Mouse (Mus musculus) layer of hippocampus, postnatal 25 days (tissue): ENCODE measurements around the gene Gas6. TPM values are rescaled to one million over a fixed set of nuclear protein-coding genes. Genes with fewer than 3 reads are reported as not detected.

ENCODE experiments used
- DNase-seq, 2 experiments: peaks; one replicate each; pipeline ENCODE4 v3.0.0; 2022; ENCODE audit warnings: mixed read lengths in 2 of 2, low spot score in 1 of 2; ENCODE audit errors: extremely low spot score in 1 of 2
- total RNA-seq, 2 experiments: library from RNA; stranded (reverse); gene quantifications; 2 replicates each; pipeline ENCODE4 v1.2.3; 2021

Gas6 gene
- total RNA-seq, 2 experiments from 2014 or later: 89.4 to 94.4 TPM

DNA sequence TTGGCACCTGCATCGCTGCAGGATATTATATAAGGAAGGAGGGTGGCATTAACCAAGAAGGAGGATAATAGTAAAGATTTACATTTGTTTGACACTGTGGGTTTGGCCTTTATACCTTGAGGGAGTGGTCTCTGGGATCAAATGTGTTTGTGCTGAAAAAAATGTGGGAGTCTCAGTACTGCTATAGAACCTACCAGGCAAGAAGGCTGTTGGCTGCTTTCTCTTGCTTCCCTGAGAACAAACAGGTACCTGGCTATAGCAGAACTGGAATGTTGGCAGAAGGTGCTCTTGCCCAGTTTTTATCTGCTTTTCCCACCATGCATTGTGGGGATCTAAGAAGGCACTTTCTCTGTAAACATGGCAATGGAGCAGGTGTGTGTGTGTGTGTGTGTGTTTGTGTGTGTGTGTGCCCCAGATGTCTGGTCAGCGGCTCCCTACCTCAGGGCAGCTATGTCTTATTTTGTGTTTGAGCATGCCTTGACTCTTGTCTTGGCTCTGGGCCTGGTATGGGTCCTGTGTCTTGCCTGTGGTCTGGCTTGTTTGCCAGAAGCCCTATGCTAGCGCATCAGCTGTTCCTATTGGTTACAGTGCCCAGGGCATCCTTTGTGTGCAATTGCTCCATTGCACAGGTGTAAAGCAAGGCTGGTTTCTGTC, 13.1 kb upstream of the Gas6 start:
- no peak for DNase-seq

DNA sequence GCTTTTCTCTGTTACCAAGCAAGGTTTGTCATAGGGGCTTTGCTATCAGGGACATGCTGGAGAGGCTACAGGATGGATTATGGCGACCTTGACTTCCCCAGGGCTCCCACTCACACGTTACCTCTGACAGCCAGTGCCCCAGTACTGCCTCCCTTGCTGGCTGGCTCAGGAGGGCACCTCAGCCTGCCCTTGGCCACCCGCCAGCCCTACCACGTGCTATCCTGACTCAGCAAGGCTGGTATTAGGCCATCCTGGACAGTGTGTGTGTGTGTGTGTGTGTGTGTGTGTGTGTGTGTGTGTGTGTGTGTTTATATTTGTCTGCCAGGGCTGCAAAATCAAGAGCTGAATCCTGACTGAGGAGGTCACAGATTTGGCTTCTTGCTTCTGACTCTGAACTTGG, 12.6 kb upstream of the Gas6 start:
- peak in 1 of 2 experiments; percentile 21 for DNase-seq

DNA sequence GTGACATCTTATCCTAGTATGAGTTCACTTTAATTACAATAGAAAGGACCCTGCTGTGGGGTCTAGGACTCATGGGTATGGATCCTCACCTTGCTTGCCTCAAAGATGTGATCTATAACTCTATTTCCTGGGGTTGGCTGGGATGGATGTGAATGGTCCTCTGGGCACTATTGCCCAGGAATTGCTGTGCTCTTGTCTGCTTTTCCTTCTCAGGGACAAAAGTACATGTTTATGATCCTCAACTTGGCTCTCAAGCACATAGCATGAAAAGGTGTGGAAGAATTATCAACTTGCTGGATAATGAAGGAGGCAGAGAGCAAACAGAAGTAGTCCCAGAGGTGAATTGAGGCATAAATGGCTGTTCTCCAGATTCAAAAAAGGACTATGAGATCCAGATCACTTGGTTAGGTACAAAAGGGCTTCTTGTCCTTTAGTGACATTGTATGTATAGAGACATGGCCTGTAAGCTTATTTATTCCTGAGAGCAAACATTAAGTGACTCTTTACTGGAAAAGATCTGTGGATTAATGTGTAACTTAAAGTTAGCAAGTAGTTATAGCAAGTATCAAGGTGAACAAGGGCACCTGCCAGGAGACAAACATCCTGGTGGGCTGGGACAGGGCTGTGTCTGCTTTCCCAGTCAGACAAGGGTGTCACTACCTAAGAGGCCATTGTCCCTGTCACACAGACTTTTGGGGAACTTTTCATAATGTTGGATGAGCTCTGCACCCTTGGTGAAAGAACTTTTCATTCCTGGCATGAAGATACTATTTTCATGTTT, 10.8 kb upstream of the Gas6 start:
- DNase-seq: no peak

DNA sequence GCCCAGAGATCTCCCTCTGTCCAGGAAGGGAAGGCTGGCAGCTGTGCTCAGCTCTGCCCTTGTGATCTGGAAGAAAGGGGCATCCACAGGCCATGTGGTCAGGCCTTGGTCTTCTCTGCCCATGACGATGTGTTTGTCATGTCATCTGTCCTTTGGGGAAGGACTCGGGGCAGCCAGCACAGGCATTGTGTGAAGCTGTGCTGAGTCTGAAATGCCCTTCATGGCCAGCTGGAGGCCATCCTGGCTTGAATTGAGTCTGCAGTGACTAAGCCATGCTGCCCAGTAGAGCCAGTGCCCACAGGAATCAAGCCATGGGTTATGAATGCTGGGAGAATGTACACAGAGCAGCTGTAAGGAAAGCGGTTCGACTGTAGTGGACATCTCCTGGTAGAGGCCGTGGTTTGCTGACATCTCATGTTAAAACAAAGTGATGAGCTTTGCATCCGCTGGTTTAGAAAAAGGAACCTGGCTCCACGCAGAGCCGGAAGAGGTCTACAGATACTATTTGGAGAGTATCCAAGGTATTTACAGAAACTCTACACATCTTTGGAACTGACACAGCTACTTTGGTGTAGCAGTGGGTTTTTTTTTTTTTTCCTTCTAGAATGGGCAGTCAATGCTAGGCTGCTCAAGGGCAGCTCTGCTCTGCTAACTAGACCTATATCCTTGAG, 9.8 kb upstream of the Gas6 start:
- no peak for DNase-seq

DNA sequence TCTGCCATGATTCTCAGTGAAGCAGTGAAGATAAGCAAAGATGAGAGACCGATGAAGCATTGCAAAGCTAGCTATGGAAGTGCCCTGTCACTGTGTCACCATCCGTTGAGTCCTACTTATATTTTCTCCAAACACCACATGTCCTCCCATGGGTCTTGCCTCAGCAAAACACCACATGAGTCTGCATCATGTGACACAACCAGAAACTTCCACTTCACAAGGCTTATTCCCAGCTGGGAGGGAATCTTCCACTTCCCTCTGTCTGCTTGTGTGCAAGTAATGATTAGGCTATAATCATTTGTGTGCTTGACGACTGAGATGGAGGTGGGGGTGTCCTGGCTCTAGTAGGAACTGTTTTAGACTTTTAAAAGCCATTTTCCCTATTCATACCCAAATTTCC, 6.9 kb upstream of the Gas6 start:
- DNase-seq: no peak

DNA sequence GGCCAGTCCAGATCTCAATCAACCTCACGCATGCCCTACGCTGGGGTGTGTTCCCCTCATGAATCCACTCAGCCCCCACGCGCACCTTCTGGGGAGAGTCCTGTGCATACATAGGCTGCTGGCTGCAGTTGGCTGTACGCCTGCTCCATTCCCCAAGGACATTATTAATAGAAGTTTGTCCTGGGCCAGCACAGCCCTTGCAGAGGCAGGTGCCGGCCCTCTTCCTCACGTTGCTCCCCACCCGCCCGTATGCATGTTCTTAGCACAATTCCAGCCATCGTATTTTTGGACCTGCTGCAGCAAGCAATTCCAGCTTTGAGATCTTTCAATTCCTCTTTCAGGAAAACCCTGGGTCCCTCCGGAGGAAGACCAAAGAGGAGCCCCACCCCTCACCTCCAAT, 1.3 kb downstream of the Gas6 start:
- DNase-seq: no peak

DNA sequence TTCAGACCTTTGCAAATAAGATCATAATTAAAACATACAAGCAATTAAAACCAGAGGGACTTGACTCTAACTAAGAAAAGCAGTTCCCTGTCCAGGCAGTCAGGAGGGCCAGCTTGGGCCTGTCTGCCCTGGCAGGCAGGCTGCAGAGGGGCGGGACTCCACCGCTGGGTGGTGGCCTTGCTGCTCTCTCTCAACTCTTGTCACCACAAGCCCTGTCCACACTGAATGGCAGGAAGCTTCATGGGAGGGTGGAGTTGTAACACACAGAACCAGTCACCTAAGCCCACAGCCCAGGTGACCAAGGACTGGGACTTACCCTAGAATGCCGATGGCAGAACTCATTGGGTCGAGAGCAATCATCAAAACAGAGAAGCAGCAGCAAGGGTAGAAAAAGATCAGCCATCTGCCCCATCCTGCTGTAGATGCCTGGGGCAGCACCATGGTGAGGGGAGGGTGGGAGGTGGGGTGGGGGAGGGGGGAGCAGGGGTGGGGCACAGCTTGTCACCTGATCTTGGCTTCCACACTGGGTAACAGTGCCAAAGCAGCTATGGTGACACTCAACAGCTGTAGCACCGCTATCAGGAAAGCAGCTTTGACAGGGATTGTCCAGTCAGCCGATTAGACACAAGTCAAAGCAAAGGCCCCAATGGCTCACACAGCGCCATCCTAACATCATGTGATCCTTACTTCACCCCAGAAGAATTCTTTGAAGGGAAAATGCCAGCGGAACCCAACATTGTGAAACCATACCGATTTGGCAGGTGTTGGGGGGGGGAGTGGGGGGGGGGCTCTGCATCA, 1.9 kb downstream of the Gas6 start:
- DNase-seq: no peak

DNA sequence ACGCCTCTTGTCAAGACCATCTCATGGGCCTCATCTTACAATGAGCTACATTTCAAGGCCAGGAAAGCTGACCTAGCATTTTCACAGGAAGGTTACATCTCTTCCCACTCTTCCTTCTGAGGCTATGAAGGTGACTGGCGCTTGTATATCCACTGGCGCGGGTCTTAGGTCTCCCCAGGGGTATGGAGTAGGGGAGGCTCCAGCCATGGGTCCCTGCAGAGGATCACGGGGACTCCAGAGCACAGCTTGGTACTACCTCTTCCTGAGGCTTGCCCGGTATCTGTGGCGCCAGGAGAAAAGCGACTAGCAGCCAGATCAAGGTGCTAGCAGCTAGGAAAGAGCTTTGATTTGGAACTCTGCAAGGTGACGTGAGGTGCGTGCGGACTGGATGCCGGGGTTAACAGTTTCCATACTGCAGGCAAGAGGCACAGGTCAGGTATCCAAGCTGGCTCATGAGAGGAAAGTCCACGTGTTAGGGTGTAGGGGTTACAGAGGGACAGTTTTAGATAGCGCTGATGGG, 2.7 kb downstream of the Gas6 start:
- DNase-seq: no peak

DNA sequence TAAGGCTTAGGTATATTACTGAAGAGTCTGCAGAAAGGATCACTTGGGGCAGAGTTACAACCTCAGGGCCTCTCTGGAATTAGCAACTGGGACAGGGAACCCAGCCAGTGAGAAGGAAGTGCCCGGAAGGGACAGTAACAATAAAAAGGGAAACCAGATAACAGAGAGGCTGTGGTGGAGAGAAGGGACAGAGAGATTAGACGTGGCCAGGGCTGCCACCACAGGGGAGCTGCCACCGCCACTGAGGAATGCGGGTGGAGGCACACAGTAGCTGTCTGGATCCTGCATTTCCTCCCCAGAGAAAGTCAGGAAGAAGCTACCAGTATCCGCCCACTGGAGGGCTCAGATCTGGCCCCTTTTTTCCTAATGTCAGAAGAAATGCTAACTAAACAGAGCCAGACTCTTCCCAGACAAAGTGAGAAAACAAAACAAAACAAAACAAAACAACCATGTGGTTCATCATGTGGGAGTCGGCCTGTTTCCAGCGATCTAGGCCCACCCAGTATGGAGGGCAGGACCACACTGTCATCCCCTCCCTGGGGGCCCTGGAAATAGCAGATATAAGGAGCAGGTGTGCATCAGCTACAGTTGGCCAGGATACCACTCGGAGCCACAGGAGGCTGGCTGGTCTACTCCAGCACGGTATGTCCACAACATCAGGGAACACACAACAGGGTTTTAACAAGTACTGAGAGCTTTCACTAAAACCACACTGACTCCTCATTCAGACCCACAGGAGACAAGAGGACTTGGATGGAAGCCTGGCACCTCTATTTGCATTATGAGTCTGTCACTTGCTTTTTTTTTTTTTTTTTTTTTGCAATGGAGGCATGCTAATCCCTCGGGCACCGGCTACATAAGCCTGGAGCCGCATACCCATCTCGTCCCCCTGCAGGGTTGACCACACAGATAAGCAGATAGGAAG, 4.0 kb downstream of the Gas6 start:
- DNase-seq: no peak

DNA sequence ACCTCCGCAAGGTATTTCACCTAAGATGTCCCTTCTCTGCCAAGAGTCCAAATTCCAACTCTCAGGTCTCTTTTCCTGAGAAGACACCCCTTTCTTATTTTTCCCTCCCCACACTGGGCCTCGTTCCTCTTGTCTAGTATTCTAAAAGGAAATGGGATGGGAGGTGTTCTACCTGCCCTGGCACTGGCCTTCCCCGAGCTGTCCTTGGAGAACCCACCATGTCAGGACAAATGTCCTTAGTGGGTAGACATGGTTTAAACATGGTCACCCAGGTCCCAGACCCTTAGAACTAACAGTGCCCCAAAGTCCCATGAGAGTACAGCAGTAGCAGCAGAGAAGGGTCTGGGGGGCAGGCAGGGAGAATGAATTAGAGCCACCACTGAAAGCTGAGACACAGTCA, 4.9 kb downstream of the Gas6 start:
- no peak for DNase-seq

DNA sequence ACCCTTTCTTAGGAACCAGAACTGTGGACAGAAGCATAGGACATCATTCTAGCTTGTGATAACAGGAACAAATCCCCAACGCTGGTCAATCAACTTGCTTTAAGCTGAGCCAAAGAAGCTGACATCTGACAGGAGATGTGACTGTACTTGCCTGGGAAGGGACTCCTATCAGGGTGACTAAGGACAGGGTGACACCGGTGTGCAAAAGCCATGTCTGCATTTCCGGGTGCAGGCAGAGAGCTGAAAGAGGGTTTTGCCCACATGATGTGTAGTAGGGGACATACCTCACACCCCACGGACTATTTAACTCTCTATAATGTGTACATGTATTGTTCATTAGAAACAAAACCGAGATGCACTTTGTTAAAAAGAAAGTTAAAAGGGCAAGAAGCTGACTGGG, 11.1 kb downstream of the Gas6 start:
- DNase-seq: no peak

DNA sequence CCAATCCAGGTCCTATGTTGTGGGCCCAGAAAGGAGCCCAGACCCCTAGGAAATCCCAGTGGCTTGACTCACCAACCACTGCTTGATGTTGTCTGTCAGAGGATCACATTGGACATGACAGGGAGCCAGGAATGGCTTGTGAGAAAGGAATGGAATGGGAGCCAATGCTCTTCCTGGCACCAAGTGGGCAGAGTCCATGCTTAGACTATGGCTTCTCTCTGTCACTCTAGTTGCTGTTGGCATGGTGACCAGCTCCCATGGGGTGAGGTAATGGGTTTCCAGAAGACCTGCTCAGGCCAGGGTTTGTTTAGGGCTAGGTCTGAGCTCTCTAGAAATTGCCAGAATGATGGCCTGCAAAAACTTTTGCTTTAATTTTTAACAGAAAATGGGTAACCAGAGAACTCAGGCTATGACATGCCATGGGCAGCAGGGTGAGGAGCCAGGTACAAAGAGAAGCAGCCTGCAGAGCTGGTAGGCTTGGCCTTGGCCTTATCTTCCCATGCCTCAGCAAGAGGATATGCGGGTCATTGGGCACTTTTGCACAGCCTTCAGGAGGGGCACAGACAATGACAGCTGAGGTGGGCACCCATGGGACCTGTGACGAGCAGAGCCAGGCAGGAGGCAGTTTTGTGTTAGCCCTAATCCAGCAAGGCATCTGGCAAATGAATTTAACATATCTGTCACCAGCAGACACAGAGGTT, 12.0 kb downstream of the Gas6 start:
- no peak for DNase-seq

DNA sequence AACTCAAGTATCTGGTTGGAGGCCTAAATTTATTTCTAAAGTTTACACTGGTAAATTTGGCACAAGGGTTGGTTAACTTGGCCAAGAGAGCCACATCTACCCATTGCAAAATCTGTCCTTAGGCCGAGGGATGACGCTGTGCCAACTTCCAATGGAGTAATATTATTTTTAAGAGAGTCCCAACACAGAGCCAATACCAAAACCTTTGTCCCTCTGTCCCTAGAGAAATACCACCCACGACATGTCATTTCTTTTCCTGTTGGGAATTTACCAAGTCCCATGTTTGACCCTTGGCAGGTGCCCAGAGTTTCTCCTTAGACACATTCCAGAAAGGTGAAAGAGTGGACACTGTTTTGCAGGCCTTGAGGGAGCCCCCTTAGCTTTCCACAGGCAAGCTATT, 12.7 kb downstream of the Gas6 start:
- DNase-seq: no peak

DNA sequence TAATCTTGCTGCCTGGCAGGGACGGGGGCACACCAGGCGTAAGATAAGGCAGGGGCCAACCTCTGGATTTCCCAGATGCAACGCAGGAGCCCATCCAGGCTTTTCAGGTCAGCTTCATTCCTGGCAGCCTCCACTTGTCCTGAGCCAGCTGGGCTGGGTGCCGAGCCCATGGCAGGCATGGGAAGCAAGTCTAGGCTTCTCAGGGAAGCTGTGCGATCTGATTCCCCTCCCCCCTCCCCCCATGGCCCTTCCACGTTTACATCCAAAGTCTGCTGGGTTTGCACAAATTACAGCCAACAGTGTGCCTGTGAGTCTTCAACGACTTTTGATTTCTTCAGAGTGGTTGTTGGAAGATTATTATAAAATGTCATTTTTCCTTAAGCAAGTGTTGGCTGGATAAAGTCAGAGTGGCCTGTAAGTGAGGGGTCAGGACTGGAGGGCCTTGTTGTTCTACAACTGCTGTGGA, 13.2 kb downstream of the Gas6 start:
- no peak for DNase-seq

DNA sequence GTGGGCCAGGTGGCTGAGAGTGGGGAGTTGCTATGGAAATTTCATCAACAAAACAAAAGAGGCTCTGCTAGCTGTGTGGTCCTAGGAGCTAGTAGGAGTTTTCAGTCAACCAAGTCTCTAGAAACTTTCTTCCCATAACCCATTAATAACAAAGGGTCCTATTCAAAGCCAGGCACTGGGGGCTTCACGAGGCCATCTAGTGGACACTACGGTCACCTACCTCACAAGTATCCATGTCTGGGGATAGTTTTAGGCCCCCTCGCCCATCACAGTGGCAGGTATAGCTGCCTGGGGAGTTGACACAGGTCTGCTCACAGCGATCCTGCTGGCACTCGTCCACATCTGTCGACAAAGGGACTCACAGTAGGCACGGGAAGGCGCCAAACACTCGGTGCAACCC, 18.4 kb downstream of the Gas6 start:
- DNase-seq: no peak

DNA sequence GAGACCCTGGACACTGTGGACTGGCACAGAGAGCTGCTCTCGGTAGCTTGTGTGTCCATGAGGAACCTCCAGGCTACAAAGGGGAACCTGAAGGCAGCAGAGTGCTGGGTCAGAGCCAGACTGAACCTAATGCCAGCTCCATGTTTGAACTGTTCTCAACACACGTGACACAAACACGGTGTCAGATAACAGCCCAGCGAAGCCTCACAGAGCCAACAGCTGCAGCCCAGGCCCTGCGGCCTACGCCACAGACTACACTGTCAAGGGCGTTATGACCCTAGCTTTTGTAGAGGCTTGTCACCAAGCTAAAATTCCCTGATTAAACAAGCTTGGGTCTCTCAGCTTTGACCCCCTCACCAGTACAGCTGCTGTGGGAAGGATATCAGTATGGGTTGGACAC, 22.0 kb downstream of the Gas6 start:
- no peak for DNase-seq

DNA sequence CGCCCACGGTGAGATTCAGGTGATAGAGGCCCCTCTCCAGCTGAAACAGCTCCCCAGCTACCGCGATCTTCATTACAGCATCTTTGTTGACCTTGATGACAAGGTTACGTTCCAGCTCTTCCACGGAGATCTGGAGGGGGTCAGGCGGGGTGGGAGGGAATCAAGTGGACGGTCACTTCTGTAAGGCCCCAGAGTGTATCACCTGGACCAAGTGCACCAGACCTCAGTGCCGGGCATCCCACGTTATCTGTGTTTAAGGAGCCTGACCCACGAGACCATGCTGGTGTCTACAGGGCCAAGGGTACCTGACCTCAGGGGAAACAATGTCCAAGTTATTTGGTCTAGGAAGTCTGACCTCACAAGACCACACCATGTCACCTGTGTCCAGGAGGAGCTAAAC, 22.8 kb downstream of the Gas6 start:
- no peak for DNase-seq

DNA sequence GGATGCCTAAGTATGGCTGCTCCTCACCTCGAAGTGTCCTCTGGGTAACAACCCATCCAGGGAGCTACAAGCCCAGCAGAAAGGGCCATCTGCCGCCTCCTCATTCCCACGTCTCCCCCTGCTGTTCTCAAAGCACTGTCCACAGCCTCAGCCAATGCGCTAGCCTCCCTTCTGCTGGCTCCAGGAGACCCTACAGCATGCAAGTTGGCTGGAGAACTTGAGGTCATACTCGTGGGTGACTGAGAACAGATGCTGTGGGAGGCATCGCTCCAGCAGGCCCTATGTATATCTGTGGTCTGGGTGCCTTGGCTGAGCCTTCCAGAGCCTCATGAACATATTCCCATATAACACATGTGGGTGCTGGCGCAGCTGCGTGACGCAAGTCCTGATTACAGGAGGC, 25.6 kb downstream of the Gas6 start:
- DNase-seq: no peak

DNA sequence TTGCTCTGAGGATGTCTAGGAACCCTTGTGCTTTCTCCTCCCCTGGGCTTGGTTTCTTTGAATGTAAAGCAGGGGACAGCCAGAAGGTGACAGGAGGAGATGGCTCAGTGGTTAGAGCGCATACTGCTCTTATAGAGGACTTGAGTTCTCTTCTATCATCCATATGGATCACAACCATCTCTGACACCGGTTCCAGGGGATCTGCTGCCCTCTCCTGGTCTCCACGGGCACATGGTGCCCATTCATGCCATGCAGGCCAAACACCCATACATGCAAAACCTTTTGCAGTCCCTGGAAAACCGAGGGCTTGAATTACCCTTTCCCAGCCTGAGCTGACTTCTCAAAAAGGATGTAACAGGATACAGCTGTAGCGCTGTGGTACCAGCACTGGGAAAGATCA, 27.3 kb downstream of the Gas6 start:
- DNase-seq: peak in 1 of 2 experiments; percentile 32
